Mouse (Mus musculus): Measurements from ENCODE around the gene Ufl1. TPM values are rescaled to one million over a fixed set of nuclear protein-coding genes. Genes with fewer than 3 reads are reported as not detected.

The Ufl1 gene
- polyA plus RNA-seq, 1 experiment, result 6.8 TPM

Other genes with a start within 250 kb of the Ufl1 start
- gene Fhl5, start 38.9 kb downstream of the Ufl1 start, polyA plus RNA-seq (2012; rRNA removed), result 0.98 and 1.6 TPM in 2 replicates